Mouse (Mus musculus) forebrain, postnatal 0 days (tissue): ENCODE measurements at regions not wholly inside any gene's neighbourhood (a gene's known extent, or its start where the extent isn't known, plus 50 kb on each side); places are given as distances from the start of the nearest gene placed in this dataset.
A peak's percentile ranks its signal among the peaks of the same experiment; 100 is the strongest.

ENCODE experiments used
- ATAC-seq: fragments of 200-750 bp; cut with Nextera tagmentation; 2 replicates; pipeline ENCODE4 v1.8.0; 2017; ENCODE audit warnings: mild to moderate bottlenecking, moderate library complexity
- DNase-seq: peaks from one replicate; pipeline ENCODE4 v3.0.0-alpha.2; 2015
- H3K27ac ChIP-seq: fragments of 300-500 bp; sonication (generic); 2 replicates; pipeline ENCODE4 v1.5.1; 2014; ENCODE audit warnings: low read depth, mild to moderate bottlenecking, antibody characterized with exemption, low read length, moderate library complexity, mixed read lengths
- H3K27me3 ChIP-seq: fragments of 300-500 bp; sonication (generic); 2 replicates; pipeline ENCODE4 v1.6.1; 2014; ENCODE audit warnings: mild to moderate bottlenecking, low read length, mixed read lengths; ENCODE audit not compliant: insufficient read depth
- H3K36me3 ChIP-seq: fragments of 300-500 bp; sonication (generic); 2 replicates; pipeline ENCODE4 v1.6.1; 2014; ENCODE audit warnings: mild to moderate bottlenecking, moderate library complexity; ENCODE audit not compliant: insufficient read depth
- H3K4me1 ChIP-seq: fragments of 300-500 bp; sonication (generic); 2 replicates; pipeline ENCODE4 v1.6.1; 2014; ENCODE audit warnings: antibody characterized with exemption; ENCODE audit not compliant: insufficient read depth
- H3K4me2 ChIP-seq: fragments of 300-500 bp; sonication (generic); 2 replicates; pipeline ENCODE4 v1.6.1; 2014; ENCODE audit warnings: low read depth, mild to moderate bottlenecking, moderate library complexity
- H3K4me3 ChIP-seq: fragments of 300-500 bp; sonication (generic); 2 replicates; pipeline ENCODE4 v1.5.1; 2014; ENCODE audit warnings: low read depth, low read length, mixed read lengths
- H3K9ac ChIP-seq: fragments of 300-500 bp; sonication (generic); 2 replicates; pipeline ENCODE4 v1.6.1; 2014; ENCODE audit warnings: mild to moderate bottlenecking
- H3K9me3 ChIP-seq: fragments of 300-500 bp; sonication (generic); 2 replicates; pipeline ENCODE4 v1.6.1; 2016; ENCODE audit warnings: low read length
- CTCF ChIP-seq: sonication (generic); IDR thresholded peaks from 2 replicates; pipeline ENCODE4 v1.5.1; 2016; ENCODE audit warnings: antibody characterized with exemption, control low read depth, low read depth
- WGBS: fragments of 180-500 bp; shearing (Covaris S2); extraction: QIAGEN DNeasy Blood & Tissue Kit; methylation state at CpG from one replicate; pipeline ENCODE4 v1.1.7; 2014; 5-methylcytosine and 5-hydroxymethylcytosine counted together

- no peak for TF ChIP-seq CTCF
- no peaks in the 10 kb centered on the region for H3K27me3 ChIP-seq
- H3K4me2 ChIP-seq, result no peak overlapping the region
- WGBS, result 15% methylated on average over 1 of the region's 1 CpGs
- ATAC-seq, result no peak
- no peak overlapping the region for H3K9ac ChIP-seq
- H3K27ac ChIP-seq, result no peak overlapping the region
- H3K36me3 ChIP-seq, result no peaks in the 10 kb centered on the region
- DNase-seq, result no peak
- H3K9me3 ChIP-seq, result no peaks in the 10 kb centered on the region
- H3K4me1 ChIP-seq, result no peaks in the 10 kb centered on the region
- H3K4me3 ChIP-seq, result no peak overlapping the region
These were observed 132.1 kb upstream of the Zbtb20 start for GRCm38 (mm10) chr16:42743538-42743937.

DNA sequence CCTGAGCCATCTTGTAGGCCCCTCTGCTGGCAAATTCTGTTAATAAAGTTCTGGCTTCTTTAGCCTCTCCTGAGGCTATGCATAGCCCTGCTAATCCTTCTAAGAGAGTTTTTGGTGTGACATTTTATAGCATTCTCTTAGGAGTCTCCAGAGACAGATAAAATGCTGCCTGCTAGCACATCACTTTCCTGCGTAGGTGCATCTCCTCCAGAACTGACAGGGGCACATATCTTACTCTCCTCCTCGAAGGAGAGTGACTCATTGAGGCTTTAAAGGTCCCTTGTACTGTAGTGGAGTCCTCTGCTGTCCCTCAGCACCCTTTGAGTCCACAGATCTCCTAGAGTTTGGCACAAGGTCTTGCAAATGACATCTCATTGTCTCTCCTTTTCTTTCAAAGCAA, 132.6 kb upstream of the Zbtb20 start:
- WGBS, result 43% methylated on average over 2 of the region's 2 CpGs
- no peak overlapping the region for H3K27ac ChIP-seq
- ATAC-seq (no peak), DNase-seq (no peak)
- H3K4me1 ChIP-seq, result no peaks in the 10 kb centered on the region
- TF ChIP-seq CTCF, result no peak
- no peak overlapping the region for H3K9ac ChIP-seq
- no peak overlapping the region for H3K4me3 ChIP-seq
- H3K9me3 ChIP-seq, result no peaks in the 10 kb centered on the region
- H3K36me3 ChIP-seq, result no peaks in the 10 kb centered on the region
- H3K4me2 ChIP-seq, result no peak overlapping the region
- H3K27me3 ChIP-seq, result no peaks in the 10 kb centered on the region

DNA sequence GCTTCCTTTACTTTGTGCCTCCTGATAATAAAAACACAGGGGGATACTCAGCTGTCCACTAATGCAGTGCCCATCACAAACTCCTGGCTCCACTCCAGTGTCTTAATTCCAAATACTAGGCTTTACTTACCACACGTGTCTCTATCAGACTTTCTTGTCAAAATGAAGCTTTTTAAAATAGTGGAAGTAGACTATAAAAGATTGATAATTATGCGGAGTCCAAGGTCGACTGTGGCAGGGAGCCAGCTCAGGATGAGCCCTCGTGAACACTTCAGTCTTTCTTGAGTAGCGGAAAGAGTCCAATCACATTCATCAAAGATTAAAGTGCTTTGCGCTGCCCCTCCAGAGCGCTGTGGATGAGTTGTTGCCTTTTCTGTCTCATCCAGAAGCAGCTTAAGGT, 147.9 kb upstream of the Zbtb20 start:
- 63% methylated on average over 7 of the region's 7 CpGs for WGBS
- no peak for ATAC-seq
- no peak for TF ChIP-seq CTCF

GRCm38 (mm10) chr16:42719915-42720314, 155.8 kb upstream of the Zbtb20 start:
- no peaks in the 10 kb centered on the region for H3K36me3 ChIP-seq
- no peak overlapping the region for H3K27ac ChIP-seq
- H3K9ac ChIP-seq, result no peak overlapping the region
- no peak overlapping the region for H3K4me2 ChIP-seq
- no peak for DNase-seq
- no peaks in the 10 kb centered on the region for H3K9me3 ChIP-seq
- H3K4me1 ChIP-seq, result peaks cover 25% of the 10 kb centered on the region
- no peak for ATAC-seq
- H3K27me3 ChIP-seq, result no peaks in the 10 kb centered on the region
- TF ChIP-seq CTCF, result no peak
- WGBS, result 73% methylated on average over 3 of the region's 3 CpGs
- H3K4me3 ChIP-seq, result no peak overlapping the region

More for the DNA sequence above, 147.9 kb upstream of the Zbtb20 start:
- Histone ChIP-seq H3K36me3 (no peaks in the 10 kb centered on the region), H3K9me3 (no peaks in the 10 kb centered on the region), H3K4me2 (no peak overlapping the region), H3K27ac (no peak overlapping the region), H3K4me3 (no peak overlapping the region), H3K9ac (no peak overlapping the region), H3K4me1 (0 out of 2 replicates have a peak, but pooled peaks cover 5% of the 10 kb centered on the region), H3K27me3 (no peaks in the 10 kb centered on the region)
- no peak for DNase-seq

DNA sequence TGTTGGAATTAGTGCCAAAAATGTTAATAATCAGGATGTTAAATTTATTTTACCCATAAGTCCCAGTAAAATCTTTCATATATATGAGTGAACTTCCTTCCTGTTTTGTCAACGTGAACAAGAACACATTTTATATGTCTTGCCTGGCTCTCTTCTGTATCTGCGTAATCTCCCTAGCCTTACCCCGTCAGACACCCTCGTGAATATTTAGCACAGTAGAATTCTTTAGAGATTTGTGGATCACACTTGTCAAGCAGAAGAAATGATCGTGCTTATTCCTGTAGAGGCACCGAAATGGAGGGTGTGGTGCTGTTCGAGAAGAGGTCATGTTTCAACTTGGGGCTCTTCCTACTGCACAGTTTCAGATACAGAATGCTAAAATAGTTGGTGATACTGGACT, 157.2 kb upstream of the Zbtb20 start:
- peaks cover 22% of the 10 kb centered on the region for H3K4me1 ChIP-seq
- no peaks in the 10 kb centered on the region for H3K27me3 ChIP-seq
- ATAC-seq (peak; percentile 63), DNase-seq (no peak)
- WGBS, result 27% methylated on average over 7 of the region's 7 CpGs
- H3K4me2 ChIP-seq, result peak overlapping the region; percentile 17
- no peak overlapping the region for H3K9ac ChIP-seq
- no peak overlapping the region for H3K4me3 ChIP-seq
- H3K9me3 ChIP-seq, result no peaks in the 10 kb centered on the region
- TF ChIP-seq CTCF, result no peak
- no peaks in the 10 kb centered on the region for H3K36me3 ChIP-seq
- H3K27ac ChIP-seq, result peak overlapping the region; percentile 85

- H3K4me2 ChIP-seq, result peak overlapping the region; percentile 17
- no peaks in the 10 kb centered on the region for H3K36me3 ChIP-seq
- no peak overlapping the region for H3K4me3 ChIP-seq
- H3K9me3 ChIP-seq, result no peaks in the 10 kb centered on the region
- H3K4me1 ChIP-seq, result peaks cover 20% of the 10 kb centered on the region
- no peaks in the 10 kb centered on the region for H3K27me3 ChIP-seq
- 27% methylated on average over 7 of the region's 7 CpGs for WGBS
- ATAC-seq (peak; percentile 94), DNase-seq (peak; percentile 89)
- peak overlapping the region; percentile 26; the same call in 1 of the 2 replicates for H3K9ac ChIP-seq
- peak overlapping the region; percentile 90 for H3K27ac ChIP-seq
- no peak for TF ChIP-seq CTCF
These were observed 157.8 kb upstream of the Zbtb20 start for GRCm38 (mm10) chr16:42717828-42718412.

DNA sequence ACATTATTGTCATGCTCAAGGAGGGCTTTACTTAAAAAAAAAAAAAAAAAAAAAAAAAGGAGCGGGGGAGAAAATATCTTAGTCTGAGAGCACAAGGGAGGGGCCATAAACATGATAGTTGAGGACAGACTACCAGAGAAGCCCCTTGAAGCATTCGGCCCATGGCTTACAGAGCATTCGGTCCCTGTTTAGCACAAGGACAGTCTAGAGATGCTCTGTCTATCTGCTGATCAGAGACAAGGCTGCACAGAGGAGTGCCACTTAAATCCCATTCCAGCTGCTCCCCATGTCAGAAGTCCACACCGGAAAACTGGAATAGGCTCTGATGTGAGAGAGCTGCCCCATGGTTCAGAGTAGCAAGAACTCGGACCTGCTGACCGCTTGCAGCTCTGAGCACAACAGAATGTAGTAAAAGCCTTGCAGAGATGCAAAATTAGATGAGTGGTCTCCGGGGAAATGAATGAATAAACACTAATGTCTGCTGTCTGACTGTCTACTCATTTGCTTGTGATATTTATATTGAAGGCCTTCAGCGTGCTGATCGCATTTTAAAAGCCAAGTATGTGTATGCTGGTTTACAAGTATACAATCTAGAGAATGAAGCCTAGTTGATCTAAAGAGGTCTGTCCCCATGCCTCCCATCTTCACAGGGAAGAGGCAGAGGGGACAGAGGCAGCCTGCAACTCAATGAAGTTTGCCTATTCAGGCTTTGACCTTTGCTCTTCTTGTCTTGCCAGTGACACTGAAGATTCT, 158.4 kb upstream of the Zbtb20 start:
- Histone ChIP-seq H3K4me2 (no peak overlapping the region), H3K27me3 (no peaks in the 10 kb centered on the region), H3K9me3 (no peaks in the 10 kb centered on the region), H3K4me1 (peaks cover 20% of the 10 kb centered on the region), H3K9ac (peak overlapping the region; percentile 26; the same call in 1 of the 2 replicates), H3K36me3 (no peaks in the 10 kb centered on the region), H3K4me3 (no peak overlapping the region), H3K27ac (peak overlapping the region; percentile 90)
- DNase-seq, result peak; percentile 31
- WGBS, result 62% methylated on average over 9 of the region's 9 CpGs
- TF ChIP-seq CTCF, result no peak
- ATAC-seq, result peak; percentile 23
